Mouse (Mus musculus): ENCODE measurements at regions not wholly inside any gene's neighbourhood (a gene's known extent, or its start where the extent isn't known, plus 50 kb on each side); places are given as distances from the start of the nearest gene placed in this dataset.

- Histone ChIP-seq H3K27ac (no peak overlapping the region), H3K27me3 (ENCODE audit: poor library complexity, severe bottlenecking) (no peaks in the 10 kb centered on the region), H3K36me3 (replicated peaks) (no peaks in the 10 kb centered on the region), H3K4me1 (no peaks in the 10 kb centered on the region), H3K9me3 (no peaks in the 10 kb centered on the region), H3K4me3 (no peak overlapping the region)
- WGBS, result 87% methylated on average over 5 of the region's 5 CpGs
- no peak for DNase-seq (ENCODE audit: extremely low spot score, low spot score)
Observed at GRCm38 (mm10) chr10:67618112-67618511, 69.4 kb upstream of the Ado start.

- no peaks in the 10 kb centered on the region for H3K4me1 ChIP-seq
- no peaks in the 10 kb centered on the region for H3K36me3 ChIP-seq (replicated peaks)
- DNase-seq (ENCODE audit: extremely low spot score, low spot score), result no peak
- no peaks in the 10 kb centered on the region for H3K27me3 ChIP-seq (ENCODE audit: poor library complexity, severe bottlenecking)
- H3K9me3 ChIP-seq, result no peaks in the 10 kb centered on the region
- H3K4me3 ChIP-seq, result no peak overlapping the region
- H3K27ac ChIP-seq, result no peak overlapping the region
- 87% methylated on average over 3 of the region's 3 CpGs for WGBS
Observed at GRCm38 (mm10) chr10:67615016-67615415, 66.3 kb upstream of the Ado start.

GRCm38 (mm10) chr10:67610689-67611088 lies 61.9 kb upstream of the Ado start:
- H3K27me3 ChIP-seq (ENCODE audit: poor library complexity, severe bottlenecking), result no peaks in the 10 kb centered on the region
- no peak for DNase-seq (ENCODE audit: extremely low spot score, low spot score)
- H3K27ac ChIP-seq, result no peak overlapping the region
- H3K36me3 ChIP-seq (replicated peaks), result no peaks in the 10 kb centered on the region
- no peak overlapping the region for H3K4me3 ChIP-seq
- 91% methylated on average over 6 of the region's 6 CpGs for WGBS
- H3K4me1 ChIP-seq, result no peaks in the 10 kb centered on the region
- no peaks in the 10 kb centered on the region for H3K9me3 ChIP-seq

- DNase-seq (ENCODE audit: extremely low spot score, low spot score), result no peak
- no peaks in the 10 kb centered on the region for H3K27me3 ChIP-seq (ENCODE audit: poor library complexity, severe bottlenecking)
- 82% methylated on average over 5 of the region's 5 CpGs for WGBS
- H3K27ac ChIP-seq, result no peak overlapping the region
- H3K4me1 ChIP-seq, result no peaks in the 10 kb centered on the region
- no peaks in the 10 kb centered on the region for H3K9me3 ChIP-seq
- H3K36me3 ChIP-seq (replicated peaks), result no peaks in the 10 kb centered on the region
- no peak overlapping the region for H3K4me3 ChIP-seq
Observed at GRCm38 (mm10) chr10:67608033-67608432, 59.3 kb upstream of the Ado start.

- 89% methylated on average over 9 of the region's 9 CpGs for WGBS
- H3K27me3 ChIP-seq (ENCODE audit: poor library complexity, severe bottlenecking), result no peaks in the 10 kb centered on the region
- no peaks in the 10 kb centered on the region for H3K4me1 ChIP-seq
- no peak for DNase-seq (ENCODE audit: extremely low spot score, low spot score)
- H3K36me3 ChIP-seq (replicated peaks), result no peaks in the 10 kb centered on the region
- no peak overlapping the region for H3K4me3 ChIP-seq
- H3K27ac ChIP-seq, result no peak overlapping the region
- no peaks in the 10 kb centered on the region for H3K9me3 ChIP-seq
Observed at GRCm38 (mm10) chr10:67607297-67608032, 58.7 kb upstream of the Ado start.

- H3K27ac ChIP-seq, result no peak overlapping the region
- H3K4me1 ChIP-seq, result no peaks in the 10 kb centered on the region
- no peaks in the 10 kb centered on the region for H3K27me3 ChIP-seq (ENCODE audit: poor library complexity, severe bottlenecking)
- WGBS, result 92% methylated on average over 1 of the region's 1 CpGs
- DNase-seq (ENCODE audit: extremely low spot score, low spot score), result no peak
- no peak overlapping the region for H3K4me3 ChIP-seq
- H3K36me3 ChIP-seq (replicated peaks), result no peaks in the 10 kb centered on the region
- H3K9me3 ChIP-seq, result no peaks in the 10 kb centered on the region
Observed at GRCm38 (mm10) chr10:67606739-67607138, 58.0 kb upstream of the Ado start.

- Histone ChIP-seq H3K9me3 (no peaks in the 10 kb centered on the region), H3K27me3 (ENCODE audit: poor library complexity, severe bottlenecking) (no peaks in the 10 kb centered on the region), H3K4me1 (no peaks in the 10 kb centered on the region), H3K36me3 (replicated peaks) (no peaks in the 10 kb centered on the region), H3K27ac (no peak overlapping the region), H3K4me3 (no peak overlapping the region)
- WGBS, result 95% methylated on average over 7 of the region's 7 CpGs
- DNase-seq (ENCODE audit: extremely low spot score, low spot score), result no peak
Observed at GRCm38 (mm10) chr10:67599390-67599789, 50.6 kb upstream of the Ado start.

GRCm38 (mm10) chr10:67598590-67599047 lies 49.9 kb upstream of the Ado start:
- Histone ChIP-seq H3K4me1 (no peaks in the 10 kb centered on the region), H3K4me3 (no peak overlapping the region), H3K36me3 (replicated peaks) (no peaks in the 10 kb centered on the region), H3K27ac (no peak overlapping the region), H3K9me3 (no peaks in the 10 kb centered on the region), H3K27me3 (ENCODE audit: poor library complexity, severe bottlenecking) (no peaks in the 10 kb centered on the region)
- 81% methylated on average over 7 of the region's 7 CpGs for WGBS
- DNase-seq (ENCODE audit: extremely low spot score, low spot score), result no peak

All from forebrain, embryonic 10.5 days (tissue).